Mouse (Mus musculus): ENCODE results near the gene Lrp1. TPM values are rescaled to one million over a fixed set of nuclear protein-coding genes. Genes with fewer than 3 reads are reported as not detected.

Lrp1 gene
- total and polyA plus RNA-seq, 3 experiments, result 74.0 to 83.7 (median 79.5) TPM

DNA sequence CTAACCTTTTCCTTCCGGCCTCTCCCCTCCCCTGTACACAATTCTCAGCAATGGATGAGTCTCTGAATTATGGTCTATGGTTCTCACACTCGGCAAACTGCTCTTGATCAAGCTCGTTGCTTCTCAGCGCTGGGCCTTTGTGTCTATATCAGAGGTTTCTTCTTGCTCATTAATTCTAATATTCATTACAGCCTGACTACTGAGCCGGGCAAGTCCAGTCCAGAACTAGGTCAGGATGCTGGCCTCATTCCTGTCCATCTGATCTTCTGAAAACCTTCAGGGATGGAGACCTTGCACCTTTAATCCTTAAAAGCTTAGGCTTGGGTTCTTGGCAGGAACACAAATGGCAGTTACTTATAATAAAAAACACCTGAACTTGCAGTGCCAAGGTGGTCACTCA is 121.4 kb downstream of the Lrp1 start:
- TF ChIP-seq CTCF (IDR thresholded peaks at IDR 0.05) (no peak), POLR2A (IDR thresholded peaks at IDR 0.05; ENCODE audit: insufficient read depth, low read depth, low read length) (no peak), EP300 (IDR thresholded peaks at IDR 0.05; ENCODE audit: insufficient read depth, low read depth, low read length) (no peak)
- Histone ChIP-seq H3K27ac (no peak overlapping the region), H3K27me3 (ENCODE audit: control insufficient read depth, insufficient read depth, low read length) (no peaks in the 10 kb centered on the region), H3K4me3 (no peak overlapping the region), H3K4me1 (ENCODE audit: control insufficient read depth, insufficient read depth, low read length) (no peaks in the 10 kb centered on the region), H3K9ac (ENCODE audit: low read depth, low read length) (no peak overlapping the region), H3K79me2 (replicated peaks; ENCODE audit: control insufficient read depth, insufficient read depth, low read length) (no peaks in the 10 kb centered on the region), H3K36me3 (ENCODE audit: control insufficient read depth, insufficient read depth, low read length) (no peaks in the 10 kb centered on the region)
- no peak for DNase-seq
- WGBS, result 79% methylated on average over 5 of the region's 5 CpGs
- intact Hi-C loops (cut with DNase I), result no loop called here

DNA sequence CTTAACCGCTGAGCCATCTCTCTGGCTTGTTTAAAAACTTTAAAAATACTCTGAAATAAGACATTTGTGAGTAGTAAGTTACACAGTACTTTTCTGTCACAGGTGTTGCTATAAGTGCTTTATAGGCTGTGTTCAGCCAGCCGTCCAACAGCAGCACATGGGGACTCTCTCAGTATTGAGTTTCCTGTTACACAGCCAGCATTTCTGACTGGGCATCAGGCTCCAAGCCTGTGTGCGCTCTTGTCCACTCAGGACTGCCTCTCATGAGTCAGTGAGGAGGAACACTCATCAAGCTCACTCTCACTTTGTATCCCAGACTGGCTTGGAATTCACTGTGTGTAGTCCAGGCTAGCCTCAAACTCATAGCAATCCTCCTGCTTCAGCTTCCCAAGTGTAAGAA is 124.8 kb downstream of the Lrp1 start:
- Histone ChIP-seq H3K9ac (ENCODE audit: low read depth, low read length) (no peak overlapping the region), H3K4me1 (ENCODE audit: control insufficient read depth, insufficient read depth, low read length) (no peaks in the 10 kb centered on the region), H3K79me2 (replicated peaks; ENCODE audit: control insufficient read depth, insufficient read depth, low read length) (no peaks in the 10 kb centered on the region), H3K27ac (no peak overlapping the region), H3K36me3 (ENCODE audit: control insufficient read depth, insufficient read depth, low read length) (no peaks in the 10 kb centered on the region), H3K27me3 (ENCODE audit: control insufficient read depth, insufficient read depth, low read length) (no peaks in the 10 kb centered on the region), H3K4me3 (no peak overlapping the region)
- DNase-seq, result no peak
- 95% methylated on average over 3 of the region's 3 CpGs for WGBS
- intact Hi-C loops (cut with DNase I), result no loop called here
- TF ChIP-seq POLR2A (IDR thresholded peaks at IDR 0.05; ENCODE audit: insufficient read depth, low read depth, low read length), result no peak
- no peak for TF ChIP-seq CTCF (IDR thresholded peaks at IDR 0.05)
- no peak for TF ChIP-seq EP300 (IDR thresholded peaks at IDR 0.05; ENCODE audit: insufficient read depth, low read depth, low read length)

GRCm38 (mm10) chr10:127492118-127492517 is 128.8 kb downstream of the Lrp1 start:
- intact Hi-C loops (cut with DNase I), result no loop called here
- Histone ChIP-seq H3K4me3 (no peak overlapping the region), H3K79me2 (replicated peaks; ENCODE audit: control insufficient read depth, insufficient read depth, low read length) (no peaks in the 10 kb centered on the region), H3K9ac (ENCODE audit: low read depth, low read length) (no peak overlapping the region), H3K36me3 (ENCODE audit: control insufficient read depth, insufficient read depth, low read length) (no peaks in the 10 kb centered on the region), H3K27me3 (ENCODE audit: control insufficient read depth, insufficient read depth, low read length) (no peaks in the 10 kb centered on the region), H3K27ac (no peak overlapping the region), H3K4me1 (ENCODE audit: control insufficient read depth, insufficient read depth, low read length) (no peaks in the 10 kb centered on the region)
- no peak for TF ChIP-seq CTCF (IDR thresholded peaks at IDR 0.05)
- no peak for TF ChIP-seq POLR2A (IDR thresholded peaks at IDR 0.05; ENCODE audit: insufficient read depth, low read depth, low read length)
- no peak for TF ChIP-seq EP300 (IDR thresholded peaks at IDR 0.05; ENCODE audit: insufficient read depth, low read depth, low read length)
- 66% methylated on average over 3 of the region's 3 CpGs for WGBS
- DNase-seq, result no peak

- WGBS, result 88% methylated on average over 8 of the region's 8 CpGs
- Histone ChIP-seq H3K4me1 (ENCODE audit: control insufficient read depth, insufficient read depth, low read length) (no peaks in the 10 kb centered on the region), H3K27ac (no peak overlapping the region), H3K79me2 (replicated peaks; ENCODE audit: control insufficient read depth, insufficient read depth, low read length) (no peaks in the 10 kb centered on the region), H3K36me3 (ENCODE audit: control insufficient read depth, insufficient read depth, low read length) (no peaks in the 10 kb centered on the region), H3K9ac (ENCODE audit: low read depth, low read length) (no peak overlapping the region), H3K4me3 (no peak overlapping the region), H3K27me3 (ENCODE audit: control insufficient read depth, insufficient read depth, low read length) (no peaks in the 10 kb centered on the region)
- intact Hi-C loops (cut with DNase I), result no loop called here
- TF ChIP-seq POLR2A (IDR thresholded peaks at IDR 0.05; ENCODE audit: insufficient read depth, low read depth, low read length), result no peak
- no peak for TF ChIP-seq EP300 (IDR thresholded peaks at IDR 0.05; ENCODE audit: insufficient read depth, low read depth, low read length)
- no peak for TF ChIP-seq CTCF (IDR thresholded peaks at IDR 0.05)
- no peak for DNase-seq
Measured at GRCm38 (mm10) chr10:127491128-127491512, 129.8 kb downstream of the Lrp1 start.

GRCm38 (mm10) chr10:127490160-127491127 is 130.5 kb downstream of the Lrp1 start:
- Histone ChIP-seq H3K27me3 (ENCODE audit: control insufficient read depth, insufficient read depth, low read length) (no peaks in the 10 kb centered on the region), H3K4me1 (ENCODE audit: control insufficient read depth, insufficient read depth, low read length) (no peaks in the 10 kb centered on the region), H3K4me3 (no peak overlapping the region), H3K9ac (ENCODE audit: low read depth, low read length) (no peak overlapping the region), H3K36me3 (ENCODE audit: control insufficient read depth, insufficient read depth, low read length) (no peaks in the 10 kb centered on the region), H3K27ac (no peak overlapping the region), H3K79me2 (replicated peaks; ENCODE audit: control insufficient read depth, insufficient read depth, low read length) (no peaks in the 10 kb centered on the region)
- no peak for DNase-seq
- WGBS, result 93% methylated on average over 18 of the region's 18 CpGs
- intact Hi-C loops (cut with DNase I), result no loop called here
- TF ChIP-seq EP300 (IDR thresholded peaks at IDR 0.05; ENCODE audit: insufficient read depth, low read depth, low read length) (no peak), CTCF (IDR thresholded peaks at IDR 0.05) (no peak), POLR2A (IDR thresholded peaks at IDR 0.05; ENCODE audit: insufficient read depth, low read depth, low read length) (no peak)

DNA sequence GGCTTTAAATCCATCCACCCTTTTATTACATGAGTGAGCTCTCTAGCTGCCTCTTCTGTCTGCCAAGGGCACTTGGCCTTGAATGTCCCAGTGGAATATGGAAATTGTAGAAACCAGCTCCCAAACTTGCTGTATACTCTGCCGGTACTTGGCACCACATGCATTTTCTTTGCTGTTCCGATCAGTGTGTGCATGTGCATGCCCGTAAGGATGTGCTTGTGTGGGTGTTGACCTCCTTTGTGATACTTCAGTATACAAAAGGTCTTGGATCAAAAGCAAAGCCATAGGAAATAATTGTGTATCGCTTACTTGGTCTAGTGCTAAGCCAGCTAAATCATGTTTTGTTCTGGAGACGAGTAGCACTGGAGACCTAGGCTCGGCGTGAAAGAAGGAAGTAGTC is 132.1 kb downstream of the Lrp1 start:
- intact Hi-C loops (cut with DNase I), result no loop called here

More for the DNA sequence above, 132.1 kb downstream of the Lrp1 start:
- H3K36me3 ChIP-seq (ENCODE audit: control insufficient read depth, insufficient read depth, low read length), result no peaks in the 10 kb centered on the region
- no peak overlapping the region for H3K27ac ChIP-seq
- WGBS, result 75% methylated on average over 7 of the region's 7 CpGs
- no peaks in the 10 kb centered on the region for H3K27me3 ChIP-seq (ENCODE audit: control insufficient read depth, insufficient read depth, low read length)
- no peaks in the 10 kb centered on the region for H3K79me2 ChIP-seq (replicated peaks; ENCODE audit: control insufficient read depth, insufficient read depth, low read length)
- no peak overlapping the region for H3K9ac ChIP-seq (ENCODE audit: low read depth, low read length)
- no peaks in the 10 kb centered on the region for H3K4me1 ChIP-seq (ENCODE audit: control insufficient read depth, insufficient read depth, low read length)
- no peak for DNase-seq
- TF ChIP-seq POLR2A (IDR thresholded peaks at IDR 0.05; ENCODE audit: insufficient read depth, low read depth, low read length), result no peak
- no peak overlapping the region for H3K4me3 ChIP-seq

Other genes starting within 250 kb of the Lrp1 start
- gene R3hdm2, start 240.8 kb downstream of the Lrp1 start, total RNA-seq (2021), result 100 to 1,000 TPM; 151 to 171 TPM
- gene R3hdm2, start 240.8 kb downstream of the Lrp1 start, polyA plus RNA-seq (2012; rRNA removed), result 120 and 154 TPM in 2 replicates
- 1 to 10 TPM in 1 of 2 experiments, under 1 TPM in 1; 0.21 to 1.2 TPM for gene Stac3, start 119.5 kb downstream of the Lrp1 start, total RNA-seq (2021)
- 0.86 and 1.7 TPM in 2 replicates for gene Stac3, start 119.5 kb downstream of the Lrp1 start, polyA plus RNA-seq (2012; rRNA removed)
- gene Ndufa4l2, start 106.2 kb downstream of the Lrp1 start, total RNA-seq (2021), result 10 to 100 TPM; 20.1 to 27.9 TPM
- gene Ndufa4l2, start 106.2 kb downstream of the Lrp1 start, polyA plus RNA-seq (2012; rRNA removed), result 45.1 and 64.4 TPM in 2 replicates
- 10 to 100 TPM; 42.6 to 43.4 TPM for gene Shmt2, start 98.7 kb downstream of the Lrp1 start, total RNA-seq (2021)
- 60.9 and 67.0 TPM in 2 replicates for gene Shmt2, start 98.7 kb downstream of the Lrp1 start, polyA plus RNA-seq (2012; rRNA removed)
- gene Nxph4, start 86.6 kb downstream of the Lrp1 start, total RNA-seq (2021), result under 1 TPM; 0.34 to 0.68 TPM
- 0.39 and 0.41 TPM in 2 replicates for gene Nxph4, start 86.6 kb downstream of the Lrp1 start, polyA plus RNA-seq (2012; rRNA removed)
- 10 to 100 TPM; 43.7 to 43.9 TPM for gene Stat6, start 21.8 kb upstream of the Lrp1 start, total RNA-seq (2021)
- gene Stat6, start 21.8 kb upstream of the Lrp1 start, polyA plus RNA-seq (2012; rRNA removed), result 49.5 and 61.7 TPM in 2 replicates
- 1 to 10 TPM; 3.7 to 4.2 TPM for gene Nemp1, start 45.8 kb upstream of the Lrp1 start, total RNA-seq (2021)
- 2.2 and 4.0 TPM in 2 replicates for gene Nemp1, start 45.8 kb upstream of the Lrp1 start, polyA plus RNA-seq (2012; rRNA removed)
- 1 to 10 TPM; 5.0 to 6.3 TPM for gene Nab2, start 47.4 kb upstream of the Lrp1 start, total RNA-seq (2021)
- 10.0 and 11.2 TPM in 2 replicates for gene Nab2, start 47.4 kb upstream of the Lrp1 start, polyA plus RNA-seq (2012; rRNA removed)
- under 1 TPM in 1 of 2 experiments, not detected in 1; 0.08 TPM for gene Myo1a, start 84.0 kb upstream of the Lrp1 start, total RNA-seq (2021)
- gene Myo1a, start 84.0 kb upstream of the Lrp1 start, polyA plus RNA-seq (2012; rRNA removed), result 0.04 and 0.12 TPM in 2 replicates
- gene Tac2, start 103.3 kb upstream of the Lrp1 start, total RNA-seq (2021), result not detected
- not detected in 2 replicates for gene Tac2, start 103.3 kb upstream of the Lrp1 start, polyA plus RNA-seq (2012; rRNA removed)
- gene Zbtb39, start 118.4 kb upstream of the Lrp1 start, total RNA-seq (2021), result 1 to 10 TPM; 7.7 to 7.8 TPM
- 4.3 and 6.3 TPM in 2 replicates for gene Zbtb39, start 118.4 kb upstream of the Lrp1 start, polyA plus RNA-seq (2012; rRNA removed)
- gene Gpr182, start 130.6 kb upstream of the Lrp1 start, total RNA-seq (2021), result 1 to 10 TPM; 2.6 to 3.9 TPM
- gene Gpr182, start 130.6 kb upstream of the Lrp1 start, polyA plus RNA-seq (2012; rRNA removed), result 7.7 and 8.6 TPM in 2 replicates
- gene Rdh1, start 138.6 kb upstream of the Lrp1 start, total RNA-seq (2021), result under 1 TPM in 1 of 2 experiments, not detected in 1; 0.05 TPM
- gene Rdh1, start 138.6 kb upstream of the Lrp1 start, polyA plus RNA-seq (2012; rRNA removed), result 0.04 TPM in 1 of 2 replicates, not detected in the other
- under 1 TPM in 1 of 2 experiments, not detected in 1; 0.10 TPM for gene Rdh16f1, start 138.6 kb upstream of the Lrp1 start, total RNA-seq (2021)
- gene Rdh16f1, start 138.6 kb upstream of the Lrp1 start, polyA plus RNA-seq (2012; rRNA removed), result 0.12 TPM in 1 of 2 replicates, not detected in the other
- not detected for gene Rdh9, start 155.2 kb upstream of the Lrp1 start, total RNA-seq (2021)
- gene Rdh9, start 155.2 kb upstream of the Lrp1 start, polyA plus RNA-seq (2012; rRNA removed), result 0.20 TPM in 1 of 2 replicates, not detected in the other
- not detected for gene Rdh16, start 180.0 kb upstream of the Lrp1 start, total RNA-seq (2021)
- 0.06 TPM in 1 of 2 replicates, not detected in the other for gene Rdh16, start 180.0 kb upstream of the Lrp1 start, polyA plus RNA-seq (2012; rRNA removed)
- gene Rdh19, start 228.8 kb upstream of the Lrp1 start, total RNA-seq (2021), result not detected
- gene Rdh19, start 228.8 kb upstream of the Lrp1 start, polyA plus RNA-seq (2012; rRNA removed), result not detected in 2 replicates
- gene Rdh16f2, start 245.3 kb upstream of the Lrp1 start, total RNA-seq (2021), result not detected
- not detected in 2 replicates for gene Rdh16f2, start 245.3 kb upstream of the Lrp1 start, polyA plus RNA-seq (2012; rRNA removed)

All from heart, adult 2 months (tissue).